Mouse (Mus musculus): Measurements from ENCODE around the gene Acsf3. TPM values are rescaled to one million over a fixed set of nuclear protein-coding genes. Genes with fewer than 3 reads are reported as not detected.

Gene Acsf3
- polyA plus RNA-seq, 1 experiment: 18.6 TPM

- H3K4me1 ChIP-seq (ENCODE audit: control insufficient read depth, insufficient read depth, low read length): peaks cover 13% of the 10 kb centered on the region
- H3K27me3 ChIP-seq (ENCODE audit: control insufficient read depth, insufficient read depth, low read length): no peaks in the 10 kb centered on the region
- TF ChIP-seq POLR2A (IDR thresholded peaks at IDR 0.05; ENCODE audit: control insufficient read depth, low read depth, low read length) (no peak), CTCF (IDR thresholded peaks at IDR 0.05; ENCODE audit: control insufficient read depth, insufficient read depth, insufficient replicate concordance, low read depth, low read length) (no peak)
- H3K4me3 ChIP-seq (ENCODE audit: control insufficient read depth, low read depth, low read length): no peak overlapping the region
- H3K36me3 ChIP-seq (ENCODE audit: control insufficient read depth, insufficient read depth, low read length): no peaks in the 10 kb centered on the region
- no peak overlapping the region for H3K27ac ChIP-seq (ENCODE audit: control insufficient read depth, insufficient read depth, low read depth, low read length)
Measured at GRCm38 (mm10) chr8:122866231-122866630, 90.9 kb downstream of the Acsf3 start.

Other genes with a start within 250 kb of the Acsf3 start
- gene Piezo1, start 224.2 kb upstream of the Acsf3 start, polyA plus RNA-seq (2012; rRNA removed): 6.8 and 9.1 TPM in 2 replicates
- 4.5 and 5.0 TPM in 2 replicates for gene Cdt1, start 207.5 kb upstream of the Acsf3 start, polyA plus RNA-seq (2012; rRNA removed)
- 267 and 294 TPM in 2 replicates for gene Aprt, start 198.6 kb upstream of the Acsf3 start, polyA plus RNA-seq (2012; rRNA removed)
- gene Galns, start 164.0 kb upstream of the Acsf3 start, polyA plus RNA-seq (2012; rRNA removed): 5.9 TPM in 2 replicates
- 100 and 102 TPM in 2 replicates for gene Trappc2l, start 163.8 kb upstream of the Acsf3 start, polyA plus RNA-seq (2012; rRNA removed)
- not detected in 2 replicates for gene Pabpn1l, start 152.7 kb upstream of the Acsf3 start, polyA plus RNA-seq (2012; rRNA removed)
- gene Cbfa2t3, start 76.4 kb upstream of the Acsf3 start, polyA plus RNA-seq (2012; rRNA removed): 0.53 and 0.59 TPM in 2 replicates
- gene Cdh15, start 72.5 kb downstream of the Acsf3 start, polyA plus RNA-seq (2012; rRNA removed): 0.12 and 0.14 TPM in 2 replicates

All from testis, adult 2 months (tissue).